Mouse (Mus musculus): ENCODE results near the gene Pbx1.

DNA sequence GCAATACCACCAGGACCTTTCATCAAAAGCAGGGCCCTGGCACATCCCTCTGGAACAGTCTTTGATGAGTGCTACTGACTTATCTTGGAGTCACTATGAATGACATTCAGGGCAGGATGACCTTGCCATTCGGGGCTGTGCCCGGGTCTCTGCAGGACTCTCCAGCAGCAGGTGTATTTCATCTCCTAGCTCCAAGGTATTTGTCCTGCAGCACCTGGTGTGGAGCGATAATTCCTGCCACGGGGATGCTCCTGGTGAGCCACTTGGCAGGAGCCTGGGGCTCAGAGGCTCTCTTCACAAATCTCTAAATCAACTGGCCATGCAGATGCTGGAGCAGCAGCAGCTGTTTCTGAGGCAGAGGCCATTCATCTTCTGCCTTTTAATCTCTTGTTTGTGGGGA lies 340.4 kb downstream of the Pbx1 start:
- TF ChIP-seq CTCF (IDR thresholded peaks at IDR 0.05; ENCODE audit: low read depth) (no peak), EP300 (IDR thresholded peaks at IDR 0.05; ENCODE audit: low read depth) (no peak)
